Mouse (Mus musculus) megakaryocyte, adult 5-6 weeks (primary cell): ENCODE results near the gene Mpped2. TPM values are rescaled to one million over a fixed set of nuclear protein-coding genes. Genes with fewer than 3 reads are reported as not detected.

Experiments used
- ATAC-seq: 2 replicates; pipeline ENCODE4 v1.8.0; 2016; ENCODE audit warnings: mild to moderate bottlenecking, inconsistent platforms; ENCODE audit not compliant: poor library complexity, severe bottlenecking
- total RNA-seq, 2 experiments: library from RNA; stranded (forward) in 1 of 2; stranded (reverse) in 1 of 2; fragments of 153-499, 151-499 nt in 1 of 2; fragments of 221-1000, 200-1000 nt in 1 of 2; gene quantifications; 2 replicates each; pipeline versions ENCODE4 v1.2.3 to v1.2.4; 2015 to 2017

Gene Mpped2
- total RNA-seq, 2 experiments from 2014 or later, result not detected

GRCm38 (mm10) chr2:106790329-106790701 is 97.2 kb downstream of the Mpped2 start:
- no peak for ATAC-seq

- no peak for ATAC-seq
These were observed 103.2 kb downstream of the Mpped2 start for GRCm38 (mm10) chr2:106796246-106796645.

GRCm38 (mm10) chr2:106797855-106798254 is 104.8 kb downstream of the Mpped2 start:
- no peak for ATAC-seq

- ATAC-seq, result no peak
These were observed 105.8 kb downstream of the Mpped2 start for GRCm38 (mm10) chr2:106798824-106799223.

GRCm38 (mm10) chr2:106815898-106816297 is 122.8 kb downstream of the Mpped2 start:
- no peak for ATAC-seq

GRCm38 (mm10) chr2:106821292-106821691 is 128.2 kb downstream of the Mpped2 start:
- ATAC-seq, result no peak

GRCm38 (mm10) chr2:106821883-106822282 is 128.8 kb downstream of the Mpped2 start:
- no peak for ATAC-seq

GRCm38 (mm10) chr2:106822540-106822939 is 129.5 kb downstream of the Mpped2 start:
- no peak for ATAC-seq

- no peak for ATAC-seq
These were observed 132.4 kb downstream of the Mpped2 start for GRCm38 (mm10) chr2:106825461-106825860.

- no peak for ATAC-seq
These were observed 133.0 kb downstream of the Mpped2 start for GRCm38 (mm10) chr2:106826023-106826422.

GRCm38 (mm10) chr2:106826806-106827205 is 133.7 kb downstream of the Mpped2 start:
- no peak for ATAC-seq

- ATAC-seq, result no peak
These were observed 135.7 kb downstream of the Mpped2 start for GRCm38 (mm10) chr2:106828573-106829310.

- ATAC-seq, result no peak
These were observed 136.4 kb downstream of the Mpped2 start for GRCm38 (mm10) chr2:106829420-106829819.

GRCm38 (mm10) chr2:106832577-106832976 is 139.5 kb downstream of the Mpped2 start:
- no peak for ATAC-seq

GRCm38 (mm10) chr2:106833212-106833611 is 140.1 kb downstream of the Mpped2 start:
- no peak for ATAC-seq

GRCm38 (mm10) chr2:106835321-106835720 is 142.3 kb downstream of the Mpped2 start:
- no peak for ATAC-seq

GRCm38 (mm10) chr2:106837241-106837640 is 144.2 kb downstream of the Mpped2 start:
- ATAC-seq, result no peak

- ATAC-seq, result no peak
These were observed 151.1 kb downstream of the Mpped2 start for GRCm38 (mm10) chr2:106844147-106844546.

- no peak for ATAC-seq
These were observed 152.0 kb downstream of the Mpped2 start for GRCm38 (mm10) chr2:106844766-106845678.

- no peak for ATAC-seq
These were observed 153.4 kb downstream of the Mpped2 start for GRCm38 (mm10) chr2:106846511-106846910.

GRCm38 (mm10) chr2:106849389-106849788 is 156.3 kb downstream of the Mpped2 start:
- no peak for ATAC-seq

- no peak for ATAC-seq
These were observed 158.4 kb downstream of the Mpped2 start for GRCm38 (mm10) chr2:106851515-106851914.
